Mouse (Mus musculus): Measurements from ENCODE around the gene Nop9.
A peak's percentile ranks its signal among the peaks of the same experiment; 100 is the strongest.

Nop9 gene

DNA sequence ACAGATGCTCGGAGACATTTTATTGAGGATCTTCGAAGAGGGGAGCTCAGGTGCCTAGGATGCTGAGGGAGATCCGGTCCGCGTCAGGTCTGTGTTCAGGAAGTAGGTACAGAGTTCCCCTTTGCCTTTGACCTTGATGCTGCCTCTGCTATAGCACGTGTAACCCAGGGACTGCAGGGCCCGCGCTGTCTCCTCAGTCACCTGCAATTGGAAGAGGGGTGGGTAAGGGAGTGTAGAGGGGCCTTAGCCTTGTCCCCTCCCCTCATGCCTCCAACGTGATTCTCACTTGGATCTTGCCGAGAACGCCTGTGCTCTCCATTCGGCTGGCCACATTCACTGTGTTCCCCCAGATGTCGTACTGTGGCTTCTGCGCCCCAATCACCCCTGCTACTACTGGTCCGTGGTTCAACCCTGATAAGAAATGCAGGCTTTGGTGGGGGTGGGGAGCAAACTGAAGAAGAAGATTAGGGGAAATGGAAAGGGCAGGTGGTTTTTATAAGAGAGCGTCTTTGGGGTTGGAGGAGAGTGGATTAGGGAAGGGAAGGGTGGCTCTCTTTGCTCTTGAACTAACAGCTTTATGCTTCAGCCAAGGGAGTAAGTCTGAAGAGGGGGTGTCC is 23.7 kb downstream of the Nop9 start:
- no peak for DNase-seq (ENCODE audit: extremely low spot score, low spot score)

DNA sequence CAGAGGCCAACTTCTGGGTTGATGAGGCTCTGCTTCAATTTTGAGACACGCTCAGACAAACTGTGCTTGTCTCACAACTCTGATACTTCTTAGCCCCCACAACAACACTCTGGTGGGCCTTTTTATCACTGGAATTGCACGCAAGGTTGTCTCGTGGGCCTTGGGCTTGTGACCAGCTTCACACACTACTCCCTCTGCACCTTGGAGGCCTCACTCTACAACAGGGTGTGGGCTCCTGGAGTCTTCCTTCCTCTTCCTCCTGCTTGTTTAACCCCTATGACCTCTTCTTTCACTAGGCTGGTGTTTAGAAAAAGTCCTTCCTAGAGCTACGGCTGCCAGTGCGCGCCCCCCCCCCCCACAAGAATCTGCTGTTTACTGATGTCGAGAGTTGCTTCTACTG is 31.2 kb downstream of the Nop9 start:
- no peak for DNase-seq (ENCODE audit: extremely low spot score, low spot score)

DNA sequence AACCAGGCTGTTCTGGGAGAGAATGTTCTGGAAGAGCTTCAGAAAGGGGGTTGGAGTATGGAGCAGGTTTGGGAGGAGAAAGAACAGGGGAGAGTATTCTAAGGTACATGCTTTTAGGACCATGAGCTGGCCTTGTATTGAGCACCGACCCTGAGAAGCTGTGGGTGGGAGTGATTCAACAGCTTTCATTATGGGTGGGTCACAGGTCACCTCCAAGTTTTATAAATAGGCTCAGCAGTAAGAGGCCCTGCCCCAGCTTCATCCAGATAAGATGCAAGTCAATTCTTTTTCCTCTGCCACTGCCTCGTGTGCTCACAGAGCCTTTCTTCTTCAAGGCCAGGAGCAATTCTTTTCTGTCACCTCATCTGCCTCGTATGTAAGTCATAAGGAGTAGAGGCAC is 31.7 kb downstream of the Nop9 start:
- DNase-seq (ENCODE audit: extremely low spot score, low spot score) = no peak

- no peak for DNase-seq (ENCODE audit: extremely low spot score, low spot score)
Observed at GRCm38 (mm10) chr14:55777806-55778205, 32.3 kb downstream of the Nop9 start.

GRCm38 (mm10) chr14:55778686-55779085 is 33.2 kb downstream of the Nop9 start:
- no peak for DNase-seq (ENCODE audit: extremely low spot score, low spot score)

DNA sequence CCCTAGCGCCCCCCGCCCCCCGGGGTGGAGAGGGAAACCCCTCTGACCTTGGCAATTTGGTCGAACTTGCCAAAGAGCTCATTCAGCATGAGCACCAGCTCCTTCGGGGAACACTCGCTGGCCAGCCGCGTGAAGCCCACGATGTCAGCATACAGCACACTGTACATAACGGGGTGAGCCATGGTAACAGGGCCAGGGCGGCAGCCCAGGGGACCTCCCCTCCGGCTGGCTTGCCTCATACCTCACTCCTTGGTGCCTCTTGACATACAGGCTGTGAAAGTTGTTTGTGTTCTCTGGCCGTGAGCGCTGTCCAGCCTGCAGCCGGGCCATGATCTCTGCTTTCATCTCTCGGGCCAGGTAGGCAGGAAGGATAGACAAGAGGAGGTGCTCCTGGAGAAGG is 34.2 kb downstream of the Nop9 start:
- no peak for DNase-seq (ENCODE audit: extremely low spot score, low spot score)

DNA sequence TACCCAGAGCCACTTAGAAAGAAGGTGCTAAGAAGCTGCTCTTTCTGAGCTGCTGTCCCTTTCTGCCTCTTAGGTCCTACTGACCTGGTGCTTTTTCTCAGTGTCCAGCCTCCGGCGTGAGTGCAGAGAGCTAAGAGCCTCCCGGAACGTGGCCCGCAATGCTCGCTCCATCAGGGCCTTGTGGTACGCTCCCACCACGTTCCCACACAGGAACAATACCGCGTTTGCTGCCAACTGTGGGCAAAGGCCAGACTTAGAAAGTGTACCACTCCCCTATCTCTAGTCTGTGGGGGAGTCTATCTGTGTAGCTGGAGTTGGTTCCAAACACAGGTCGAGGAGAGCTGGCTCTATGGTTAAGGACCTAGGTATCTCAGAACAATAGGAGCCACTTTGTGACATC is 35.2 kb downstream of the Nop9 start:
- no peak for DNase-seq (ENCODE audit: extremely low spot score, low spot score)

- peak; percentile 66 for DNase-seq (ENCODE audit: extremely low spot score, low spot score)
Observed at GRCm38 (mm10) chr14:55781310-55781709, 35.8 kb downstream of the Nop9 start.

GRCm38 (mm10) chr14:55782361-55782960 is 37.0 kb downstream of the Nop9 start:
- no peak for DNase-seq (ENCODE audit: extremely low spot score, low spot score)

GRCm38 (mm10) chr14:55783171-55783957 is 37.9 kb downstream of the Nop9 start:
- DNase-seq (ENCODE audit: extremely low spot score, low spot score) = no peak

GRCm38 (mm10) chr14:55783958-55784235 is 38.4 kb downstream of the Nop9 start, which contains the start of gene Adcy4:
TSS of gene Adcy4 (minus strand) at chr14:55784095.
- no peak for DNase-seq (ENCODE audit: extremely low spot score, low spot score)

DNA sequence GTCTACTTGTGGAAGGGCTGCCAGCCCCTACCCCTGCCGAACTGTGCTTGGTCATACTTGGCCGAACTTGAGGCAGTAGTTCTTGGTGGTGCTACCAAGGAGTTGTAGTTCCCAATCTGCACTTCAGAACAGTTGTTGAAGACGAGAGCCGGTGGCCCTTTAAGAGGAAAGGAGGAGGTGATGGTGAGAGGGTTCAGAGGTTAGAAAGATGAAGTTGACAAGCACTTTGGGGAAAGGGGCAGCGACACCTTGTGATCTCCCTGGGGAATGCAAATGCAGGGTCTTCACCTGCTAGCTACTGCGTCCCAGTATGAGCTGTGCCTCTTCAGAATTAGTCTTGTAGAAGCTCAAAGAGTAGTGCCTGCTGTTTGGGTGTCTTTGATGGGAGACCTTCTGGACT is 39.7 kb downstream of the Nop9 start:
- no peak for DNase-seq (ENCODE audit: extremely low spot score, low spot score)

DNA sequence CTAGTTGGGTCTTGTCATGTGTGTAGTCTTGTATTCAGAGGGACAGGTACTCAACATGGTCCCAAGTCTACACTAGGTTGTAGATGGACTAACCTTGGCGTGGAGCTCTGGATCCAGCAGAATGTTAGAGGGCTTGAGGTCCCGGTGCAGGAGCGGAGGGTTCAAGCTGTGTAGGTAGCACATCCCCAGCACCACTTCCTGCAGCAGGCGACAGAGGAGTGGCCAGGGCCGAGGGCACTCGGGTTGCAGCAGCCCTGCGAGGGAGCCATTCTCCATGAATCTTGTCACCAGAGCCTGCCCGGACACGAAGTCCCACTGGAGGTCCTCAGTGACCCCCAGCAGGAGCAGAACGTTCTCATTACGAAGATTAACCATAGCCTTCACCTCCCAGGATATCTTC is 42.2 kb downstream of the Nop9 start:
- DNase-seq (ENCODE audit: extremely low spot score, low spot score) = no peak

- no peak for DNase-seq (ENCODE audit: extremely low spot score, low spot score)
Observed at GRCm38 (mm10) chr14:55788256-55789050, 43.0 kb downstream of the Nop9 start, which contains the start of gene Ripk3. TSS of gene Ripk3 (minus strand) at chr14:55788865.

DNA sequence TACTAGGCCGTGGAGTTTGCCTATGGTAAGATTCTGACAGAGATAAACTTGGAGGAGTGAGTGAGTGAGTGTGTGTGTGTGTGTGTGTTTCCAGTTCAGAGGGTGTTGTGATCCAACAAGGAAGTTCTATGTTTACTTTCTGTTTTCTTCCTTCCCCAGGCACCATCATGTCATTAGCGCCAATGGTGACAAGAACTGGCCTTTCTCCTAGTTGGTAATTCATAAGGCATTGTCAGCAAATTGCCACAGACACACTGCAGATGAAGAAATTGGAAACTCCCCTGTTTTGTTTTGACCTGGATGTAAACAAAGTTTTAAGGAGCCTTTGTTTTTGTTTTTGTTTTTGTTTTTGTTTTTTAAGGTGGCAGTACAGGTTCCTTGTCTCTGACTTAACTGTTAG is 48.0 kb downstream of the Nop9 start:
- no peak for DNase-seq (ENCODE audit: extremely low spot score, low spot score)

GRCm38 (mm10) chr14:55793946-55794345 is 48.5 kb downstream of the Nop9 start:
- no peak for DNase-seq (ENCODE audit: extremely low spot score, low spot score)

DNA sequence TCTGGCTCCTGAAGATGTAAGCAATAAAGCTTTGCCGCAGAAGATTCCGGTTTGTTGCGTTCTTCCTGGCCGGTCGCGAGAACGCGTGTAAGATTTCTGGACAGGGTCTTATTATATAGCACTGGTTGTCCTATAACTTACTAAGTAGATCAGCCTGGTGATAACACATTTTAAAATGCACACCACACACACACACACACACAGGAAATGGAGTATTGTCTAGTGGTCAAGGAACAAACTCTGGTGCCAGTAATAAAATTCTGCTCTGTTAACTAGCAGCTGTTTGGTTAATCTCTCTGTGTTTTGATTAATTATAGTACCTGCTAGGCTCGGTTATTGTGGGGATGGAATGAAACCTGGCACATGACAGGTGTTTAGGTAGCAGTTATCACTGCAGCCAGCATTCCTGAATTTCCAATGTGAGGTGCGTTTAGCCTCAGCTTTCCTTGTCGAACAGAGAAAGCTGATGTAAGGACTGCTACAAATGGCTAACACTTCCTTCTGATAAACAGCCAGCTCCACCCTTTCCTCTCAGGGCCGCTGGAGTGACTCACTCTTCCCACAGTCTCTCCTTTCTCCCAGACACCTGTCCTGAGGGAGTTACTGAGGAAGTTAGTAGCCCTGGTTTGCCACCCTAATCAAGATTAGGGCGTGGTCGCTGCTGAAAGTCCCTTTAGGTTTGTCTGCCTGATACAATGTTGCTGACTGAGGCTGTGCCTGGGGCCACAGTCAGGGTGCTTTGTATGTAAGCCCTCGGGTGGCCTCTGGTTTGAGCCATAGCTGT is 50.1 kb downstream of the Nop9 start:
- no peak for DNase-seq (ENCODE audit: extremely low spot score, low spot score)

Data from neural tube, embryonic 10.5 days (tissue).